Mouse (Mus musculus) heart, adult 2 months (tissue): ENCODE results near the gene Eid3. TPM values are rescaled to one million over a fixed set of nuclear protein-coding genes. Genes with fewer than 3 reads are reported as not detected.
A peak's percentile ranks its signal among the peaks of the same experiment; 100 is the strongest.

Source experiments
- DNase-seq, 2 experiments: peaks; one replicate each; pipeline ENCODE4 v3.0.0; 2021
- H3K27ac ChIP-seq: fragments of 200-600 bp; 2 replicates; pipeline ENCODE4 v1.8.1; 2022
- H3K27me3 ChIP-seq: fragments of 200-500 bp; 2 replicates; pipeline ENCODE4 v1.6.1; 2012; ENCODE audit warnings: mild to moderate bottlenecking, low read length, inconsistent platforms, mixed read lengths; ENCODE audit not compliant: control insufficient read depth, insufficient read depth
- H3K36me3 ChIP-seq: fragments of 200-500 bp; 2 replicates; pipeline ENCODE4 v1.6.1; 2012; ENCODE audit warnings: low read length, inconsistent platforms; ENCODE audit not compliant: control insufficient read depth, insufficient read depth
- H3K4me1 ChIP-seq: fragments of 200-500 bp; 2 replicates; pipeline ENCODE4 v1.6.1; 2011; ENCODE audit warnings: low read length; ENCODE audit not compliant: control insufficient read depth, insufficient read depth
- H3K4me3 ChIP-seq: fragments of 200-600 bp; 2 replicates; pipeline ENCODE4 v1.8.1; 2022
- H3K79me2 ChIP-seq: fragments of 200-500 bp; replicated peaks from 2 replicates; pipeline ENCODE4 v1.6.1; 2012; ENCODE audit warnings: mild to moderate bottlenecking, inconsistent platforms, low read length, moderate library complexity, mixed read lengths; ENCODE audit not compliant: control insufficient read depth, insufficient read depth
- H3K9ac ChIP-seq: fragments of 200-500 bp; 2 replicates; pipeline ENCODE4 v1.6.1; 2012; ENCODE audit warnings: low read depth, mild to moderate bottlenecking, control low read depth, inconsistent platforms, low read length, mixed read lengths
- CTCF ChIP-seq: fragments of 200-600 bp; IDR thresholded peaks from 2 replicates; pipeline ENCODE4 v1.8.1; 2022; ENCODE audit warnings: antibody characterized with exemption, mild to moderate bottlenecking, moderate library complexity
- EP300 ChIP-seq: fragments of 200-500 bp; IDR thresholded peaks from 2 replicates; pipeline ENCODE4 v1.6.1; 2011; ENCODE audit warnings: low read depth, low read length, control low read depth; ENCODE audit not compliant: insufficient read depth
- POLR2A ChIP-seq: fragments of 200-500 bp; IDR thresholded peaks from 2 replicates; pipeline ENCODE4 v1.6.1; 2011; ENCODE audit warnings: mild to moderate bottlenecking, low read depth, low read length, control low read depth; ENCODE audit not compliant: insufficient read depth
- WGBS: fragments of 180-500 bp; shearing (Covaris S2); methylation state at CpG from one replicate; pipeline ENCODE4 v1.1.7; 2018; 5-methylcytosine and 5-hydroxymethylcytosine counted together
- intact Hi-C: fragments of 180-260 bp; cut with DNase I; formaldehyde crosslinking; loops from one replicate; pipeline ENCODE4 v1.15.1; 2025
- polyA plus RNA-seq: library from polyadenylated mRNA; depleted of rRNA; stranded (reverse); fragments of >200 nt; gene quantifications from 2 replicates; pipeline ENCODE4 v1.2.3, GENCODE M21; 2012
- total RNA-seq, 2 experiments: library from RNA; stranded (reverse); gene quantifications; 2 replicates each; pipeline ENCODE4 v1.2.3; 2021

Eid3 gene
- total and polyA plus RNA-seq, 3 experiments, result 0.21 to 0.63 (median 0.45) TPM

DNA sequence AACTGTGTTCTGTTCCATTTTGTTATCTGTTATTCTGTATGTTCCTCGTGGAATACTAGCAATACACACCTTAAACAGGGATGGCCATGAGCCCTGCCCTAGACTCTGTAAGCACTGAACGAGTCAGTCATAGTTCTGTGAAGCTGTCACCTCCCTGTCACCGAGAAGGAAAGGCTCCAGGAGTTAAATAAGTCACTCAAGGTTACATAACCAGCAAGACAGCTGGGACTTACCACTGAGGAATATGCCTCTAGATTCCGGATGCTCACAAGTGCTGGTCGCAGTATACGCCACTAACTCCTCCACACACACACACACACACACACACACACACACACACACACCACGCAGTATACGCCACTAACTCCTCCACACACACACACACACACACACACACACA lies 21.7 kb upstream of the Eid3 start:
- 68% methylated on average over 8 of the region's 8 CpGs for WGBS
- Histone ChIP-seq H3K9ac (no peak overlapping the region), H3K36me3 (no peaks in the 10 kb centered on the region), H3K27me3 (no peaks in the 10 kb centered on the region), H3K4me3 (no peak overlapping the region), H3K79me2 (no peaks in the 10 kb centered on the region), H3K4me1 (no peaks in the 10 kb centered on the region), H3K27ac (no peak overlapping the region)
- TF ChIP-seq POLR2A, result no peak
- TF ChIP-seq EP300, result no peak
- TF ChIP-seq CTCF, result no peak
- DNase-seq, result no peak
- intact Hi-C loops, result no loop called here

- TF ChIP-seq POLR2A (no peak), CTCF (no peak), EP300 (no peak)
- Histone ChIP-seq H3K9ac (no peak overlapping the region), H3K27me3 (no peaks in the 10 kb centered on the region), H3K36me3 (no peaks in the 10 kb centered on the region), H3K79me2 (no peaks in the 10 kb centered on the region), H3K27ac (no peak overlapping the region), H3K4me3 (no peak overlapping the region), H3K4me1 (no peaks in the 10 kb centered on the region)
- intact Hi-C loops, result no loop called here
- 84% methylated on average over 9 of the region's 9 CpGs for WGBS
- no peak for DNase-seq
These were observed 18.5 kb upstream of the Eid3 start for GRCm38 (mm10) chr10:82847821-82848459.

DNA sequence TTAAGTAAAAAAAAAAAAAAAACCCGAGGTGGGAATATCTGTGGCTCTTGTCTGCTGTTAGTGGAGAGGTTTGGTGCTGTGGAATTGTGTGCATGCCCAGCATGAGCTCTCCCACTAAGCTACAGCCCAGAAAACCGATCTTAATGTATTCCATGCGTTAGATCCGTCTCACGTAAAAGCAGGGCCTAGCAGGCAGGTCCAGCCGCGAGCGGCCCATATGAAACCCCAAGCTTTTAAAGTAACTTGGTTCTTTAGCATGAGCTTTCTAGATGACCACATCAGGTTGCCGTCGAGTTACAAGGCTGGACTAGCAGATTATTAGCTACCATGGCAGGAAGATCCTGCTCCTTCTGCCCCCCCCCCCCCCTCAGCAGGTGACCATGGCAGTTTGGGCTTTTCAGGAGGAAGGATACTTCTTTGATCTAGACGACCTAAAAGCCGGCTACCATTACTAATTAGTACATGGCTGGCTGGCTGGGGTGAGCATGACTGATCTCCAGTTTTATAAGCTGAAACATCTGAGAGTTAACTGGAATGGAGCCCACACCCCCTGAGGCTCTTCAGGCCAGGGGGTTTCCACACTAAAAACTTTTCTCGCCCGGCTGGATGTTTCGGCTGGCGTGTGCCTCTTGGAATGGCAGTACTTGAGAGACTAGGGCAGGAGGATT lies 16.6 kb upstream of the Eid3 start:
- H3K36me3 ChIP-seq, result no peaks in the 10 kb centered on the region
- WGBS, result 76% methylated on average over 16 of the region's 16 CpGs
- no peak overlapping the region for H3K4me3 ChIP-seq
- H3K9ac ChIP-seq, result no peak overlapping the region
- H3K27me3 ChIP-seq, result no peaks in the 10 kb centered on the region
- H3K27ac ChIP-seq, result no peak overlapping the region
- no peak for TF ChIP-seq POLR2A
- TF ChIP-seq CTCF, result no peak
- no peak for TF ChIP-seq EP300
- DNase-seq, result no peak
- H3K4me1 ChIP-seq, result no peaks in the 10 kb centered on the region
- H3K79me2 ChIP-seq, result no peaks in the 10 kb centered on the region
- intact Hi-C loops, result no loop called here

- no peak for DNase-seq
- WGBS, result 68% methylated on average over 5 of the region's 5 CpGs
- Histone ChIP-seq H3K27me3 (no peaks in the 10 kb centered on the region), H3K36me3 (no peaks in the 10 kb centered on the region), H3K79me2 (no peaks in the 10 kb centered on the region), H3K9ac (no peak overlapping the region), H3K4me1 (no peaks in the 10 kb centered on the region), H3K27ac (no peak overlapping the region), H3K4me3 (no peak overlapping the region)
- intact Hi-C loops, result no loop called here
- TF ChIP-seq POLR2A, result no peak
- no peak for TF ChIP-seq EP300
- TF ChIP-seq CTCF, result no peak
These were observed 16.1 kb upstream of the Eid3 start for GRCm38 (mm10) chr10:82850354-82850752.

- Histone ChIP-seq H3K9ac (no peak overlapping the region), H3K4me1 (no peaks in the 10 kb centered on the region), H3K36me3 (no peaks in the 10 kb centered on the region), H3K79me2 (no peaks in the 10 kb centered on the region), H3K27me3 (no peaks in the 10 kb centered on the region), H3K4me3 (no peak overlapping the region), H3K27ac (no peak overlapping the region)
- 83% methylated on average over 6 of the region's 6 CpGs for WGBS
- intact Hi-C loops, result no loop called here
- TF ChIP-seq POLR2A, result no peak
- TF ChIP-seq EP300, result no peak
- TF ChIP-seq CTCF, result no peak
- DNase-seq, result no peak
These were observed 14.7 kb upstream of the Eid3 start for GRCm38 (mm10) chr10:82851751-82852150.

DNA sequence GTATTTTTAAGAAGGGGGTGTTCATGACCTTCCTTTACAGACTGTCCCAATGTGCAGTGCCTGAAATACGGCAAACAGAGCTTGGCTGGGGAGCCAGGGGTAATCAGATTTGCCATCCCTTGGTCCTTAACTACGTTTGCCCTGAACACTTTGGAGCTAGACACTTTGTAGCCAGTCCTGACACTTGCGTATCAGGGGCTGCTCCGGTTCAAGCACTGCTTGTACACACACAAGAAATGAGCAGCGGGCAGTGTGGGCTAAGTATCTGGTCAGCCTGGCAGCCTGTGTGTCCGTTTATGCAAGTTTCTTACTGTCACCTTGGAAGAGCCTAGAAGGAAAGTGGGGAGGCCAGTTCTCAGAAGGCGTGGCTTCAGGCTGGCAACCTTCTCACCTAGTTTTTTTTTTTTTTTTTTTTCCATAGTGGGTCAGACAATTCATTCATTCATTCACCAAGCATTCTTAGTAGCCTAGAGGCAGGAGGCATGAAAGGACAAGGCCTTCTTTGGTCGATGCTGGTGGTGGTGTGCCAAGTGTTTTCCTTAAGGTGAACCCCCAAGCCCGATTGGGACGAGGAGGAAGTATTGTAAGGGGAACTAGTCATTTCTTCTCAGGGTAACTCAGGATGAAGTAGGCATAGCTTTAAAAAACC lies 8.3 kb upstream of the Eid3 start:
- DNase-seq, result no peak
- TF ChIP-seq CTCF (no peak), POLR2A (no peak), EP300 (no peak)
- intact Hi-C loops, result loop anchor here (2.0 kb wide), 2 partner anchors 43 to 93 kb away; partner anchors contain the start of gene Nfyb
- Histone ChIP-seq H3K4me3 (peak overlapping the region; percentile 83), H3K36me3 (no peaks in the 10 kb centered on the region), H3K27ac (peak overlapping the region; percentile 89), H3K9ac (no peak overlapping the region), H3K27me3 (no peaks in the 10 kb centered on the region), H3K4me1 (peaks cover 6% of the 10 kb centered on the region), H3K79me2 (no peaks in the 10 kb centered on the region)
- WGBS, result 66% methylated on average over 10 of the region's 10 CpGs
